Mouse (Mus musculus) olfactory bulb, adult 2 months (tissue): ENCODE data around the gene Phf12. TPM values are rescaled to one million over a fixed set of nuclear protein-coding genes. Genes with fewer than 3 reads are reported as not detected.
"Not testable (repeated sequence)": the region's sequence is repeated elsewhere in the genome, so short reads cannot be mapped to it uniquely, and the experiment has no call there.

ENCODE experiments used
- H3K27ac ChIP-seq: fragments of 200-500 bp; 2 replicates; pipeline ENCODE4 v1.5.1; 2012; ENCODE audit warnings: low read depth, low read length; ENCODE audit not compliant: insufficient read depth
- H3K4me1 ChIP-seq: fragments of 200-500 bp; 2 replicates; pipeline ENCODE4 v1.6.1; 2012; ENCODE audit warnings: low read length; ENCODE audit not compliant: control insufficient read depth, insufficient read depth
- H3K4me3 ChIP-seq: fragments of 200-500 bp; 2 replicates; pipeline ENCODE4 v1.5.1; 2012; ENCODE audit warnings: mild to moderate bottlenecking, low read depth, low read length, moderate library complexity; ENCODE audit not compliant: insufficient read depth
- CTCF ChIP-seq: fragments of 200-500 bp; IDR thresholded peaks from 2 replicates; pipeline ENCODE4 v1.5.1; 2012; ENCODE audit warnings: low read depth, mild to moderate bottlenecking, low read length, moderate library complexity; ENCODE audit not compliant: insufficient read depth
- POLR2A ChIP-seq: fragments of 200-500 bp; IDR thresholded peaks from 2 replicates; pipeline ENCODE4 v1.6.1; 2012; ENCODE audit warnings: mild to moderate bottlenecking, low read depth, low read length, moderate library complexity; ENCODE audit not compliant: insufficient read depth
- WGBS: fragments of 180-500 bp; shearing (Covaris S2); methylation state at CpG from one replicate; pipeline ENCODE4 v1.1.7; 2018; 5-methylcytosine and 5-hydroxymethylcytosine counted together
- polyA plus RNA-seq: library from polyadenylated mRNA; stranded (reverse); fragments of >200 nt; gene quantifications from 2 replicates; pipeline ENCODE4 v1.2.4, GENCODE M21; 2012; ENCODE audit warnings: low replicate concordance; ENCODE audit not compliant: missing spikeins, insufficient read depth, insufficient read length

Phf12 gene
- polyA plus RNA-seq, 1 experiment, result 389 TPM

DNA sequence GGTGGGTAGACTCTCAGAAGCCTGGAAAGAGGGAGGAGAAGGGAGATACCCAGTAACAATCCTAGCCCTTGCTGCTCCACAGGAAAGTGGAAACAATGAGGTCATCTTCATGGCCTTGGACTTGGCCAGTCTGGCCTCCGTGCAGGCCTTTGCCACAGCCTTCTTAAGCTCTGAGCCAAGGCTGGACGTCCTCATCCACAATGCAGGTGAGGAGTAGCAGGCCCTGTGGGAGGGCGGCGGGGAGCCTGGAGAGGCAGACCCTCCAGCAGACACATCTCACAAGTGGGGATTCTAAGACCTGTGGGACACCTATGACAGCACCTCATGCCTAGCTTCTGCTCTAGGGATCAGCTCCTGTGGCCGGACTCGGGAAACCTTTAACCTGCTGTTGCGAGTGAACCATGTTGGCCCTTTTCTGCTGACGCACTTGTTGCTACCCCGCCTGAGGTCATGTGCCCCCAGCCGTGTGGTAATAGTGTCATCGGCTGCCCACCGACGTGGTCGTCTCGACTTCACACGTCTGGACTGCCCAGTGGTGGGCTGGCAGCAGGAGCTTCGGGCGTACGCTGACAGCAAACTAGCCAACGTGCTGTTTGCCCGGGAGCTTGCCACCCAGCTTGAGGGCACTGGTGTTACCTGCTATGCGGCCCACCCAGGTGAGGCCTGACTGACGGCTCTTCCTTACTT, 51.5 kb downstream of the Phf12 start:
- WGBS, result 94% methylated on average over 23 of the region's 23 CpGs

GRCm38 (mm10) chr11:78036791-78037190, 54.2 kb downstream of the Phf12 start:
- H3K4me1 ChIP-seq, result peaks cover 4% of the 10 kb centered on the region
- TF ChIP-seq CTCF (no peak), POLR2A (no peak)
- WGBS, result 81% methylated on average over 10 of the region's 10 CpGs
- no peak overlapping the region for H3K4me3 ChIP-seq
- no peak overlapping the region for H3K27ac ChIP-seq

More for the DNA sequence above, 51.5 kb downstream of the Phf12 start:
- Histone ChIP-seq H3K27ac (no peak overlapping the region), H3K4me1 (peaks cover 7% of the 10 kb centered on the region), H3K4me3 (no peak overlapping the region)
- TF ChIP-seq CTCF, result no peak
- TF ChIP-seq POLR2A, result no peak

DNA sequence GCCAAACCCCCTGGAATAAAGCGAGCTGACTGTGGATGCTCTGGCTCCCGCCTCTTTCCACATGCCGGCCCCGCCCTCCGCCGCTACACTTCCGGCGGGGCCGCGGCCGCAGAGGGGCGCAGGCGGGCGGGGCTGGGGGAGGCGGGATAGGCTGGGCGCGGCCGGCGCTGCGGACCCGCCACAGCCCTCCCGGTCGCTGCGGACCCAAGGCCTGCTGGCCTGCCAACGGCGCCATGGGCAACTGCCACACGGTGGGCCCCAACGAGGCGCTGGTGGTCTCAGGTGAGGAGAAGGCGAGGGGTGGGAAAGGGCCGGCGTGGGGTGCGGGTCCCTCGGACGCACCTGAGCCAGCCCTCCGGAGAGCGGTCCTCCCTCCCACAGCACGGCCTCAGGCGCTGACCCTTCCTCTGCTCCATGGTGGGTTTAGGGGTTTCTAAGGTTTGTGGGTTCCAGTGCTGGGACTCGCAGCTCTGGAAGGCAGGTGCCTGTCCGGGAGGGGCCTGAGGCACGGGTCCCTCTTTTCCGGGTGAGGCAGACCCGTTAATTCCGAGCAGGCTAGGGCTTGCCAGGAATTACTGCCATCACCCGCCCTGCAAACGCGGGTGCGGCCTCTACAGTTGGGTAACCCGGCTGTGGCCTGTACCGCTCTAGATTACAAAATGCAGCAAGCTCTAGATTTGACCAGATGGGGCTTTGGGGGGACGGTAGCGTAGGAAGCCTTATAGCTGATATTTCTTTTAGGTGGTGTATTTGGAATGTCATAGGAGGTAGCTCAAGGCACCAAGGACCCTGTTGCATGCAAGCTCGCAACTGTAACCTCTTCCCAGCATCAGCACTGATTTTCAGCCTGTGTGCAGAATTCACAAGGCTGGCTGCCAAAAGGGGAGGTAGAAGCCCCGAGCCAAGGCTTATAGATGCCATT, 55.5 kb downstream of the Phf12 start, which contains the start of gene Flot2:
Gene Flot2 (plus strand): TSS at position 101 of the 922 bp plus-strand sequence.
- Histone ChIP-seq H3K4me1 (peaks cover 4% of the 10 kb centered on the region), H3K4me3 (peak within 1 kb of the TSS; percentile 61), H3K27ac (no peak within 1 kb of the TSS)
- TF ChIP-seq CTCF (no peak), POLR2A (peak; percentile 34; the same call in 1 of the 2 replicates)
- 4% methylated on average over 51 of the region's 55 CpGs for WGBS

DNA sequence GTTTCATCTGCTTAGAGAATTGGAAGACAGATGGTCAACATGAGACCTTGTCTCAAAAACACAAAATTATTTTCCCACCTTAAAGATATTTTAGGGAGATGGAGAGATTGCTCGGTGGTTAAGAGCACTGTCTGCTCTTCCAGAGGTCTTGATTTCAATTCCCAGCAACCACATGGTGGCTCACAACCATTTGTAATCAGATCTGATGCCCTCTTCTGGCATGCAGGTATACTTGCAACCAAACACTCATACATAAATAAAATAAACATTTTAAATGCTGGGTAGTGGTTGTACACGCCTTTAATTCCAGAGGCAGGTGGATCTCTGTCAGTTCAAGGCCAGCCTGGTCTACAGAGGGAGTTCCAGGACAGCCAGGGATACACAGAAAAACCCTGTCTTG, 58.3 kb downstream of the Phf12 start:
- no peak overlapping the region for H3K4me3 ChIP-seq
- H3K27ac ChIP-seq, result no peak overlapping the region
- no peak for TF ChIP-seq CTCF
- no peak for TF ChIP-seq POLR2A
- H3K4me1 ChIP-seq, result peaks cover 2% of the 10 kb centered on the region
- WGBS, result 45% methylated on average over 2 of the region's 2 CpGs

DNA sequence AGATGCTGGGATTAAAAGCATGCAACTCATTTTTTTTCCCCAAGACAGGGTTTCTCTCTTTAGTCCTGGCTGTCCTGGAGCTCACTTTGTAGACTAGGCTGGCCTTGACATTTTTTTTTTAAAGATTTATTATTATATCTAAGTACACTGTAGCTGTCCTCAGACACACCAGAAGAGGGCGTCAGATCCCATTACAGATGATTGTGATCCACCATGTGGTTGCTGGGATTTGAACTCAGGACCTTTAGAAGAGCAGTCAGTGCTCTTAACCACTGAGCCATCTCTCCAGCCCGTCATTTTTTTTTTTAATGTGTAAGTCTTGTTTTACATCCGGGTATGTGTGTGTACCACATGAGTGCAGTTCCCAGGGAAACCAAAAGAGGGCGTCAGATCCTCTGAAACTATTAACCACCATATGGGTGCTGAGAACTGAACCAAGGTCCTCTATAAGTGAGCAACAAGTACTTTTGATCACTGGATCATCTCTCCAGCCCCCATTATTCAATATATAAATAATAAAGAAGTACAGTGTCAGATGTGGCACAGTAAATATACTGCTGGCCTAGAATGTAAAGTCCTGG, 59.8 kb downstream of the Phf12 start:
- H3K27ac ChIP-seq, H3K4me3 ChIP-seq, H3K4me1 ChIP-seq: not testable (repeated sequence)
- 95% methylated on average over 4 of the region's 4 CpGs for WGBS

DNA sequence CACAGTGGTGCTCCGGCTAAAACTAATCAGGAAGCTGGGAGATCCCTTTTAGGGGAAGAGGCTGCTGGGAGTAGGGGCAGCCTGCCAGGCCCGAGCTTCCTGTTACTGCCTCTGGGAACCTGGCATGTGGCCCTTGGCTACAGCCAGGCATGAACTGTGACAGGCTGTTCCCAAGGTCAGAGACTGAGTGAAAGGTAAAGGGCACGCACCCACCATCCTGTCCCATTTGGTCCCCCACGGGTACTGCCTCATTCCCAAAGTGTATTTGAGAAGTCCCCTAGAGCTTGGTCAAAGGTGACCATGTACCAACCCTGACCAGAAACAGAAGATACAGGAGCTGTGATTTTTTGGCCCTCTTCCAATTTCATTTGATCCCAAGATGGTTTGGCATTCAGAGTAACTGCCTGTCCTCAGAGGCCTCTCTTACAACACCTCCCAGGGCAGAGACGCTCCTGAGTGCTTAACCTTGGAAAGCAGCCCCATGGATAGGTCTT, 62.3 kb downstream of the Phf12 start:
- TF ChIP-seq POLR2A (no peak), CTCF (no peak)
- WGBS, result 46% methylated on average over 5 of the region's 5 CpGs
- Histone ChIP-seq H3K4me3 (no peak overlapping the region), H3K27ac (no peak overlapping the region), H3K4me1 (no peaks in the 10 kb centered on the region; the same call in 1 of the 2 replicates)

DNA sequence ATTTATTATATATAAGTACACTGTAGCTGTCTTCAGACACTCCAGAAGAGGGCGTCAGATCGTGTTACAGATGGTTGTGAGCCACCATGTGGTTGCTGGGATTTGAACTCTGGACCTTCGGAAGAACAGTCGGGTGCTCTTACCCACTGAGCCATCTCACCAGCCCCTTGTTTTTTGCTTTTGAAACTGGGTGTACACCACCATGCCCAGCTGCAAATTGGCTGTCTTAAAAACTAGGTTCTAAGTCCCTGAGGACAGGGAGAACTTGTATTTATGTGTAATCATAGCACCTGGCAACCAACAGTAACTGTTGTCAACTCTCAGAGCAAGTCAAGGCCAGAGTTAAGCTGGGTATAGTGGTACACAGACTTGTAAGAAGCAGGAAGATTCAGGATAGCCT, 66.1 kb downstream of the Phf12 start:
- H3K4me3 ChIP-seq, H3K4me1 ChIP-seq: not testable (repeated sequence)
- WGBS, result 82% methylated on average over 4 of the region's 4 CpGs

GRCm38 (mm10) chr11:78053078-78053477, 70.5 kb downstream of the Phf12 start:
- H3K4me3 ChIP-seq, result no peak overlapping the region
- no peak overlapping the region for H3K27ac ChIP-seq
- no peak for TF ChIP-seq CTCF
- no peak for TF ChIP-seq POLR2A
- 91% methylated on average over 8 of the region's 8 CpGs for WGBS
- no peaks in the 10 kb centered on the region for H3K4me1 ChIP-seq

More for the DNA sequence above, 66.1 kb downstream of the Phf12 start:
- not testable (repeated sequence) for H3K27ac ChIP-seq

DNA sequence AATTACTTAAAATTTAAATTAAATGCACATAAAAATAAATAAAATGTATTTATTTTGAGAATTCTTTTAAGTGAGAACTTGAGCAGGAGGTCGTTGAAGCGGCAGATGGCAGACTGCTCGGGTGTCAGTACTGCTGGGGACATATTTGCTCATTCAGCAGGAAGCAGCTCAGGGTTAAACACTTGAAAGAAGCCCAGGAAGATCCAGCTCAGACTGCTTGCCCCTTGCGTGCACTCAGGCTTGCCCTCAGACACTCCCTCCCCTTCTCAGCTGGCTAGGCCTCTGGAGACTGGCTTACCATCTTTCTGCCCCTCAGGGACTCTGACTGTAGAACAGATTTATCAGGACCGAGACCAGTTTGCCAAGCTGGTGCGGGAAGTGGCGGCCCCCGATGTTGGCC, 74.4 kb downstream of the Phf12 start:
- WGBS, result 86% methylated on average over 8 of the region's 8 CpGs
- H3K27ac ChIP-seq, result no peak overlapping the region
- TF ChIP-seq POLR2A, result no peak
- TF ChIP-seq CTCF, result no peak
- H3K4me1 ChIP-seq, result no peaks in the 10 kb centered on the region
- H3K4me3 ChIP-seq, result no peak overlapping the region
